Mouse (Mus musculus) ES-E14 (cell line): ENCODE results near the gene Tenm3.

Source experiments
- CHD2 ChIP-seq: IDR thresholded peaks from 2 replicates; pipeline ENCODE4 v1.6.1; 2014; ENCODE audit warnings: mild to moderate bottlenecking, low read depth, low read length, inconsistent platforms
- HCFC1 ChIP-seq: IDR thresholded peaks from 2 replicates; pipeline ENCODE4 v1.6.1; 2012; ENCODE audit warnings: low read length, inconsistent platforms, borderline replicate concordance; ENCODE audit not compliant: insufficient read depth

GRCm38 (mm10) chr8:48722318-48722717 is 121.4 kb downstream of the Tenm3 start:
- TF ChIP-seq CHD2 (no peak), HCFC1 (no peak)
